Mouse (Mus musculus): ENCODE results near the gene Olfr1453. TPM values are rescaled to one million over a fixed set of nuclear protein-coding genes. Genes with fewer than 3 reads are reported as not detected.
"Not testable (repeated sequence)": the region's sequence is repeated elsewhere in the genome, so short reads cannot be mapped to it uniquely, and the experiment has no call there.

The Olfr1453 gene
- not detected in 2 replicates for polyA plus RNA-seq (2016; fragmentation: Nextera tagmentation; extraction: Ambion mirVana)

DNA sequence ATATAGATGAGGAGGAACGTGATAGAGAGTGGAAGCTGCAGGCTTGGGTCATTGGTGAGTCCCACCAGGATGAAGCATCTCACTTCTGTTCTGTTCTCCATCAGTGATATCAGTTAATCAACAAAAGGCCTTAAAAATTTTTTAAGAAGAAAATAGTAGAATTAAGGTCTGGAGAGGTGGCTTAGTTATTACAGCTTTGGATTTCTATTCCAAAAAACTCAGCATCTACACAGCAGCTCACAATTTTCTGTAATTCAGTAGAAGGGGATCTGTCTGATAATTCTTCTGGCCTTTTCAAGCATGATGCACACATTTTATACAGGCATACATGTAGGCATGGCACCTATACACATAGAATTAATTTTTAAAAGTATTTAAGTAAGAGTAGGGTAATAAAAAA lies at the start of gene Olfr1453:
TSS of gene Olfr1453 (minus strand) at position 101 of the 400 bp plus-strand sequence.
- H3K9me3 ChIP-seq (replicated peaks) = no peaks in the 10 kb centered on the region
- no peak within 1 kb of the TSS for H3K27ac ChIP-seq
- no peak within 1 kb of the TSS for H3K9ac ChIP-seq
- no peak for ATAC-seq
- no peaks in the 10 kb centered on the region for H3K4me1 ChIP-seq
- no peak within 1 kb of the TSS for H3K4me3 ChIP-seq
- no peaks in the 10 kb centered on the region for H3K36me3 ChIP-seq
- no peaks in the 10 kb centered on the region for H3K27me3 ChIP-seq (replicated peaks)
- 24% methylated on average over 1 of the region's 1 CpGs for WGBS (ENCODE audit: insufficient replicate concordance)
- no peak within 1 kb of the TSS for H3K4me2 ChIP-seq

DNA sequence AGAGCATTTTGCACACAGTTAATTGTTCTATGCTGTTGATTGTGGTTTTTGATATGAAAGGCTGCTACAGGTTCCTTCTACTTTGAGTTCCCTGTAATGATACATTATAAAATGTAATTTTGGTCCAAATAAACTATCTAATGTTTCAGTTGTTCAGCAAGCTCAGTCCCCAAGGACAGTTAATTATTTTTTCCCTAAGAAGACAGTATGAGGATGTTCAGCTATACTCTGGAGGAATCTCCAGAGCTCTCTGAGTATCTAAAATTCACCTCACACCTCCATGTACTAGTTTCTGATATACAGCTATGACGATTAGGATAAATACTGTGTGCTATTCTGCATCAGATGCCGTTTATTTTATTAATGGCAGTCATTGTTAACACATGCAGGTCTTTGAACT lies 32.2 kb upstream of the Olfr1453 start, which contains the start of gene Olfr1454:
TSS of gene Olfr1454 (plus strand) at position 301 of the 400 bp plus-strand sequence.
- Histone ChIP-seq H3K4me2 (no peak within 1 kb of the TSS), H3K9me3 (replicated peaks) (no peaks in the 10 kb centered on the region), H3K27ac (no peak within 1 kb of the TSS), H3K36me3 (no peaks in the 10 kb centered on the region), H3K9ac (no peak within 1 kb of the TSS), H3K4me3 (no peak within 1 kb of the TSS), H3K4me1 (no peaks in the 10 kb centered on the region), H3K27me3 (replicated peaks) (no peaks in the 10 kb centered on the region)
- ATAC-seq = no peak
- WGBS (ENCODE audit: insufficient replicate concordance) = 41% methylated on average over 2 of the region's 2 CpGs

DNA sequence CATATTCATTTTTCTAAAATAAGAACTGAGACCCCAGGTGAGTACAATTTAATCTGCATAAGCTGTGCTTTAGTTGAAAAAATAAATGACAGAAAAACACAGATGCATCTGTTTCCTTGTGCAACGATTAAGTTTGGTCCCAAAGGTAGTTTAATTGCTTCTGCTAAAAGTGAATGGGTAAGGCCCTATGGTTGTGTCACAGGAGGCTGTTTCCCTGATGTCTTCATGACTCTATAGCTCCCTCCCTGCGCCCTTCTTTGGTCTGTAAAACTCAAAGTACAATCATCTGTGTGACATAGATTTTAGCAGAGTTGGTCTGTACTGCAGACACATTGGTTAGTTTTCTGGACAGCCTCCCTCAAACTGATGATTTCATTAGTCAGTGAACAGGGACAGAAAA lies 33.4 kb downstream of the Olfr1453 start, which contains the start of gene Olfr1451:
TSS of gene Olfr1451 (plus strand) at position 301 of the 400 bp plus-strand sequence.
- Histone ChIP-seq H3K4me1 (no peaks in the 10 kb centered on the region), H3K4me2 (no peak within 1 kb of the TSS), H3K4me3 (no peak within 1 kb of the TSS), H3K9me3 (replicated peaks) (no peaks in the 10 kb centered on the region), H3K9ac (no peak within 1 kb of the TSS), H3K36me3 (no peaks in the 10 kb centered on the region), H3K27ac (no peak within 1 kb of the TSS), H3K27me3 (replicated peaks) (no peaks in the 10 kb centered on the region)
- 53% methylated on average over 2 of the region's 2 CpGs for WGBS (ENCODE audit: insufficient replicate concordance)
- ATAC-seq = no peak

DNA sequence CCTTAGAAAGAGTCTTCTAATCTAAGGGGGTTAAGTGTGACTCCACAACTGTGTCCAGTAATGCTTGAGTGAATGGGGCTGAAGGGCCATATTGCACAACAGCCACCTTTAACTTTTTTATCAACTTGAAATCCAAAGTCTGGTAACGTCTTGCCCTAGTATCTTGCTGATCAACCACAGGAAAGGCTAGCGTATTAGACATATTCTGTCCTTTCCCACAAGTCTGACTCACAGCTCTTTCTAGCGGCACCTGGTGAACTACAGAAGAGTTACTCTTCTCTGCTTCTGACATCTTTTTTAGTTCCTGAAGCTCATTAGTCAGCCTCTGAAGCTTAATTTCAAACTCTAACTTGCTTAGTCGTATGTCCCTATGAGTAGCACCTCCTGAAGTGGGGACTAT lies 35.8 kb downstream of the Olfr1453 start:
- H3K4me1 ChIP-seq; ATAC-seq; H3K27ac ChIP-seq; H3K27me3 ChIP-seq (replicated peaks); H3K9me3 ChIP-seq (replicated peaks); H3K4me3 ChIP-seq; H3K4me2 ChIP-seq; H3K36me3 ChIP-seq; H3K9ac ChIP-seq: not testable (repeated sequence)
- 83% methylated on average over 4 of the region's 4 CpGs for WGBS (ENCODE audit: insufficient replicate concordance)

Other genes starting within 250 kb of the Olfr1453 start
- 11.6 and 12.4 TPM in 2 replicates for gene Zfp91, start 232.2 kb downstream of the Olfr1453 start, polyA plus RNA-seq (2016; fragmentation: Nextera tagmentation; extraction: Ambion mirVana)
- gene Lpxn, start 232.1 kb downstream of the Olfr1453 start, polyA plus RNA-seq (2016; fragmentation: Nextera tagmentation; extraction: Ambion mirVana) = 1.3 and 1.4 TPM in 2 replicates
- not detected in 2 replicates for gene Gm5244, start 181.6 kb downstream of the Olfr1453 start, polyA plus RNA-seq (2016; fragmentation: Nextera tagmentation; extraction: Ambion mirVana)
- gene Olfr1444, start 171.0 kb downstream of the Olfr1453 start, polyA plus RNA-seq (2016; fragmentation: Nextera tagmentation; extraction: Ambion mirVana) = not detected in 2 replicates
- not detected in 2 replicates for gene Olfr1445, start 144.5 kb downstream of the Olfr1453 start, polyA plus RNA-seq (2016; fragmentation: Nextera tagmentation; extraction: Ambion mirVana)
- not detected in 2 replicates for gene Olfr1446, start 134.8 kb downstream of the Olfr1453 start, polyA plus RNA-seq (2016; fragmentation: Nextera tagmentation; extraction: Ambion mirVana)
- not detected in 2 replicates for gene Olfr1447, start 124.6 kb downstream of the Olfr1453 start, polyA plus RNA-seq (2016; fragmentation: Nextera tagmentation; extraction: Ambion mirVana)
- not detected in 2 replicates for gene Olfr1448, start 103.9 kb downstream of the Olfr1453 start, polyA plus RNA-seq (2016; fragmentation: Nextera tagmentation; extraction: Ambion mirVana)
- not detected in 2 replicates for gene Olfr1449, start 97.5 kb downstream of the Olfr1453 start, polyA plus RNA-seq (2016; fragmentation: Nextera tagmentation; extraction: Ambion mirVana)
- not detected in 2 replicates for gene Olfr1450, start 78.1 kb downstream of the Olfr1453 start, polyA plus RNA-seq (2016; fragmentation: Nextera tagmentation; extraction: Ambion mirVana)
- gene Olfr1451, start 33.3 kb downstream of the Olfr1453 start, polyA plus RNA-seq (2016; fragmentation: Nextera tagmentation; extraction: Ambion mirVana) = not detected in 2 replicates
- gene Olfr1454, start 32.3 kb upstream of the Olfr1453 start, polyA plus RNA-seq (2016; fragmentation: Nextera tagmentation; extraction: Ambion mirVana) = not detected in 2 replicates
- not detected in 2 replicates for gene Olfr1457, start 69.6 kb upstream of the Olfr1453 start, polyA plus RNA-seq (2016; fragmentation: Nextera tagmentation; extraction: Ambion mirVana)
- gene Olfr1458, start 78.4 kb upstream of the Olfr1453 start, polyA plus RNA-seq (2016; fragmentation: Nextera tagmentation; extraction: Ambion mirVana) = not detected in 2 replicates
- gene Olfr1459, start 121.2 kb upstream of the Olfr1453 start, polyA plus RNA-seq (2016; fragmentation: Nextera tagmentation; extraction: Ambion mirVana) = not detected in 2 replicates
- not detected in 2 replicates for gene Olfr1461, start 134.7 kb upstream of the Olfr1453 start, polyA plus RNA-seq (2016; fragmentation: Nextera tagmentation; extraction: Ambion mirVana)
- not detected in 2 replicates for gene Olfr1462, start 157.4 kb upstream of the Olfr1453 start, polyA plus RNA-seq (2016; fragmentation: Nextera tagmentation; extraction: Ambion mirVana)
- gene Olfr1463, start 203.0 kb upstream of the Olfr1453 start, polyA plus RNA-seq (2016; fragmentation: Nextera tagmentation; extraction: Ambion mirVana) = not detected in 2 replicates